ENCODE assay signal across 9 mouse cellular contexts in genomic region chr4:71332018-71332417, GRCm38 (mm10).
DNase-seq lines count a peak whose midpoint lies in the region; ATAC-seq and TF ChIP-seq lines count a peak whose summit lies in the region.
"Had no signal": no experiment of that assay in that cellular context is flagged by ENCODE, and none has a peak within 500 bp of the region (broad histone marks: within the 10 kb centered on the region; RNA-seq: fewer than 3 reads in every experiment).

No protein-coding gene starts in this region.

- intact Hi-C loops in left cerebral cortex, postnatal 25 days (cut with DNase I), result no loop called here

- no peak for ATAC-seq in forebrain, postnatal 0 days
- ATAC-seq in forebrain, embryonic 16.5 days, result no peak
- ATAC-seq: Patski had no signal

- no peaks in the 10 kb centered on the region for H3K4me1 ChIP-seq in forebrain, postnatal 0 days (ENCODE audit: insufficient read depth)
- no peaks in the 10 kb centered on the region for H3K4me1 ChIP-seq in forebrain, embryonic 16.5 days (replicated peaks; ENCODE audit: control insufficient read depth, insufficient read depth, low read length)
- H3K4me1 ChIP-seq in lung, adult 2 months (ENCODE audit: control insufficient read depth, insufficient read depth, low read length), result no peaks in the 10 kb centered on the region
- H3K4me1 ChIP-seq in forebrain, embryonic 10.5 days, result no peaks in the 10 kb centered on the region

- H3K9me3 ChIP-seq in forebrain, postnatal 0 days (ENCODE audit: low read length), result no peaks in the 10 kb centered on the region
- no peaks in the 10 kb centered on the region for H3K9me3 ChIP-seq in forebrain, embryonic 16.5 days (ENCODE audit: control insufficient read depth, low read length)
- H3K9me3 ChIP-seq in forebrain, embryonic 10.5 days, result no peaks in the 10 kb centered on the region

- H3K27ac ChIP-seq in forebrain, postnatal 0 days (ENCODE audit: low read depth, low read length), result no peak overlapping the region
- no peak overlapping the region for H3K27ac ChIP-seq in forebrain, embryonic 16.5 days (ENCODE audit: low read length)
- H3K27ac ChIP-seq in forebrain, embryonic 10.5 days, result no peak overlapping the region

- peak; percentile 39 for TF ChIP-seq CTCF in forebrain, postnatal 0 days (IDR thresholded peaks at IDR 0.05; ENCODE audit: low read depth)
- TF ChIP-seq CTCF in lung, adult 2 months (IDR thresholded peaks at IDR 0.05; ENCODE audit: insufficient read depth, low read length), result no peak

- H3K36me3 ChIP-seq in forebrain, postnatal 0 days (ENCODE audit: insufficient read depth), result no peaks in the 10 kb centered on the region
- no peaks in the 10 kb centered on the region for H3K36me3 ChIP-seq in forebrain, embryonic 16.5 days (ENCODE audit: control insufficient read depth, insufficient read depth)
- H3K36me3 ChIP-seq in forebrain, embryonic 10.5 days (replicated peaks), result no peaks in the 10 kb centered on the region

- no peak overlapping the region for H3K9ac ChIP-seq in forebrain, postnatal 0 days
- H3K9ac ChIP-seq in forebrain, embryonic 16.5 days (replicated peaks; ENCODE audit: low read depth, low read length), result no peak overlapping the region

- 77% methylated on average over 4 of the region's 4 CpGs for WGBS in forebrain, postnatal 0 days
- WGBS in forebrain, embryonic 16.5 days, result 72% methylated on average over 4 of the region's 4 CpGs
- 60% methylated on average over 4 of the region's 4 CpGs for WGBS in lung, adult 2 months
- 84% methylated on average over 4 of the region's 4 CpGs for WGBS in forebrain, embryonic 10.5 days

- H3K4me2 ChIP-seq in forebrain, postnatal 0 days (ENCODE audit: low read depth), result no peak overlapping the region
- H3K4me2 ChIP-seq in forebrain, embryonic 16.5 days (ENCODE audit: low read length), result no peak overlapping the region

- TF ChIP-seq POLR2A in lung, adult 2 months (IDR thresholded peaks at IDR 0.05; ENCODE audit: borderline replicate concordance, extremely low read depth, low read depth, low read length), result no peak

- DNase-seq in forebrain, postnatal 0 days, result peak; percentile 5
- DNase-seq in lung, adult 2 months, result peak; percentile 7
- no peak for DNase-seq in lung, adult 18-20 months
- DNase-seq in adrenal gland, postnatal 10 days, result peak; percentile 66
- DNase-seq in left cerebral cortex, postnatal 25 days (ENCODE audit: low spot score in 2 of 2), result peak; percentile 4 to 23
- DNase-seq in thymus, postnatal 4 days, result peak; percentile 27
- no peak for DNase-seq in forebrain, embryonic 10.5 days (ENCODE audit: extremely low spot score, low spot score)

- no peaks in the 10 kb centered on the region for H3K27me3 ChIP-seq in forebrain, postnatal 0 days (ENCODE audit: insufficient read depth, low read length)
- H3K27me3 ChIP-seq in forebrain, embryonic 16.5 days (replicated peaks; ENCODE audit: control insufficient read depth, insufficient read depth, low read length), result no peaks in the 10 kb centered on the region
- no peaks in the 10 kb centered on the region for H3K27me3 ChIP-seq in forebrain, embryonic 10.5 days (ENCODE audit: poor library complexity, severe bottlenecking)
- H3K27me3 ChIP-seq: Patski had no signal

- no peak overlapping the region for H3K4me3 ChIP-seq in forebrain, postnatal 0 days (ENCODE audit: low read depth, low read length)
- H3K4me3 ChIP-seq in forebrain, embryonic 16.5 days (replicated peaks; ENCODE audit: low read length), result no peak overlapping the region
- no peak overlapping the region for H3K4me3 ChIP-seq in lung, adult 2 months (replicated peaks; ENCODE audit: extremely low read depth, low read depth, low read length)
- H3K4me3 ChIP-seq in forebrain, embryonic 10.5 days, result no peak overlapping the region

Comparison
In these comparisons a context has a peak if more than half of its experiments do, and no peak if none do; other contexts are left out.
1. DNase-seq: peak in forebrain, postnatal 0 days (single experiment), lung, adult 2 months (single experiment), adrenal gland, postnatal 10 days (single experiment), left cerebral cortex, postnatal 25 days (2 of 2) and thymus, postnatal 4 days (single experiment); none in lung, adult 18-20 months (0 of 2) and forebrain, embryonic 10.5 days (single experiment).